Mouse (Mus musculus): ENCODE data around the gene Lhb. TPM values are rescaled to one million over a fixed set of nuclear protein-coding genes. Genes with fewer than 3 reads are reported as not detected.
A peak's percentile ranks its signal among the peaks of the same experiment; 100 is the strongest.
"Not testable (repeated sequence)": the region's sequence is repeated elsewhere in the genome, so short reads cannot be mapped to it uniquely, and the experiment has no call there.

The Lhb gene
- polyA plus RNA-seq, 1 experiment from 2014 or later = not detected

GRCm38 (mm10) chr7:45459564-45460140 lies 39.0 kb downstream of the Lhb start, which contains the start of gene Ftl1:
TSS of gene Ftl1 (minus strand) at chr7:45459884.
- Histone ChIP-seq H3K9ac (peak within 1 kb of the TSS; percentile 83), H3K36me3 (peaks cover 48% of the 10 kb centered on the region), H3K4me2 (replicated peaks) (peak within 1 kb of the TSS; percentile 75), H3K4me1 (peaks cover 35% of the 10 kb centered on the region), H3K4me3 (peak within 1 kb of the TSS; percentile 72), H3K27ac (peak within 1 kb of the TSS; percentile 81)
- ATAC-seq (ENCODE audit: low FRiP score, low read depth) = peak; percentile 96
- under 1% methylated on average over 37 of the region's 37 CpGs for WGBS
- not testable (repeated sequence) for H3K9me3 ChIP-seq; H3K27me3 ChIP-seq (replicated peaks)

DNA sequence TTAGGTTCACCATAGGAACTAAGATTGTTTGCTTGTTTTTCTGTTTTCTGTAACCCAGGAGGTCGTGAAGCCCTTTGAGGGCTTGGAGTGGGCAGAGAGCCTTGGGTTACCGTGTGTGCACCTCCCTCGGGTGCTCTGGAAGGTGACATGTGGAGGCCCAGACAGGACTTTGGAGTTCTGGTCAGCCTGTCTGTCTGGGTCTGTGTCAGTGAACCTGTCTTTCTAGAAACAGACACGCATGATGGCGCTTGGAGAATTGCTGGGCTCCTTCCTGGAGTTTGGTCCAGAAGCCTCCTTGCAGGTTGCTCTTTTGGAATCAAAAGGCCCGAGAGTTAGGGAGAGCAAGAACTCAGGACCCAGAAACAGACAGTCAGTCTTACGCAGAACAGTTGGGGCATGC lies 39.8 kb downstream of the Lhb start:
- Histone ChIP-seq H3K4me2 (replicated peaks) (peak overlapping the region; percentile 59), H3K4me3 (peak overlapping the region; percentile 72; the same call in 1 of the 2 replicates), H3K27ac (peak overlapping the region; percentile 58; the same call in 1 of the 2 replicates), H3K27me3 (replicated peaks) (no peaks in the 10 kb centered on the region), H3K36me3 (peaks cover 48% of the 10 kb centered on the region), H3K9me3 (no peaks in the 10 kb centered on the region), H3K4me1 (peaks cover 38% of the 10 kb centered on the region), H3K9ac (0 out of 2 replicates have a peak overlapping the region, but pooled peaks have one; percentile 26)
- WGBS = 82% methylated on average over 7 of the region's 7 CpGs
- ATAC-seq (ENCODE audit: low FRiP score, low read depth) = peak; percentile 7; the same call in 1 of the 2 replicates

DNA sequence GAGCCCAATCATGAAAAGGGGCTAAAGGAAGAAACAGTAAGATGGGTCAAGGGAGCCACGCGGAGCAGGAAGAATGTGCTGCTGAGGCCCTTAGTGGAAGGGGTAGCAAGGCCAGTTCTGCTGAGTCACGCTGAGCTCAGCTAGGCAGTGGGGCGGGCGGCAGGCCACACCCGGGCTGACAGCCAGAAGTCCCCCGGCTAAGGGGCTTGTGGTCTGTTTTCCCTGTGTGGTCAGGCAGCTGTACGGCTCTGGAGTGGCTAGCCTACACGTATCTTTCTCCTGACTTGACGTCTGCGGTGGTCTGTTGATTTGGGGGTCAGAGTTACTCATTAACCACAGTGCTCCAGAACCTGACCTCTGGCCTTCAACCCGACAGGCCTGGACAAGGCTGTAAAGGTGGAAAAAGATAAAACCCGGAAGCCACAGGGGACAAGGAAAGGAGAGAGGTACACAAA lies 40.3 kb downstream of the Lhb start:
- Histone ChIP-seq H3K4me1 (peaks cover 43% of the 10 kb centered on the region), H3K27me3 (replicated peaks) (no peaks in the 10 kb centered on the region), H3K4me3 (no peak overlapping the region), H3K4me2 (replicated peaks) (peak overlapping the region; percentile 59), H3K9me3 (no peaks in the 10 kb centered on the region), H3K9ac (peak overlapping the region; percentile 26; the same call in 1 of the 2 replicates), H3K27ac (peak overlapping the region; percentile 58), H3K36me3 (peaks cover 49% of the 10 kb centered on the region)
- ATAC-seq (ENCODE audit: low FRiP score, low read depth) = no peak
- 32% methylated on average over 13 of the region's 13 CpGs for WGBS

GRCm38 (mm10) chr7:45461326-45461725 lies 40.7 kb downstream of the Lhb start:
- Histone ChIP-seq H3K36me3 (peaks cover 49% of the 10 kb centered on the region), H3K4me1 (peaks cover 47% of the 10 kb centered on the region)

GRCm38 (mm10) chr7:45461781-45462180 lies 41.2 kb downstream of the Lhb start:
- Histone ChIP-seq H3K27ac (no peak overlapping the region), H3K27me3 (replicated peaks) (no peaks in the 10 kb centered on the region), H3K9ac (no peak overlapping the region), H3K4me3 (no peak overlapping the region), H3K9me3 (no peaks in the 10 kb centered on the region), H3K36me3 (peaks cover 49% of the 10 kb centered on the region), H3K4me2 (replicated peaks) (no peak overlapping the region), H3K4me1 (peaks cover 46% of the 10 kb centered on the region)
- no peak for ATAC-seq (ENCODE audit: low FRiP score, low read depth)
- WGBS = 78% methylated on average over 4 of the region's 4 CpGs

More at GRCm38 (mm10) chr7:45461326-45461725, 40.7 kb downstream of the Lhb start:
- peak overlapping the region; percentile 59 for H3K4me2 ChIP-seq (replicated peaks)
- H3K9me3 ChIP-seq = no peaks in the 10 kb centered on the region
- H3K4me3 ChIP-seq = no peak overlapping the region
- 40% methylated on average over 4 of the region's 5 CpGs for WGBS
- H3K27ac ChIP-seq = peak overlapping the region; percentile 58; the same call in 1 of the 2 replicates
- H3K9ac ChIP-seq = no peak overlapping the region
- no peaks in the 10 kb centered on the region for H3K27me3 ChIP-seq (replicated peaks)
- no peak for ATAC-seq (ENCODE audit: low FRiP score, low read depth)

DNA sequence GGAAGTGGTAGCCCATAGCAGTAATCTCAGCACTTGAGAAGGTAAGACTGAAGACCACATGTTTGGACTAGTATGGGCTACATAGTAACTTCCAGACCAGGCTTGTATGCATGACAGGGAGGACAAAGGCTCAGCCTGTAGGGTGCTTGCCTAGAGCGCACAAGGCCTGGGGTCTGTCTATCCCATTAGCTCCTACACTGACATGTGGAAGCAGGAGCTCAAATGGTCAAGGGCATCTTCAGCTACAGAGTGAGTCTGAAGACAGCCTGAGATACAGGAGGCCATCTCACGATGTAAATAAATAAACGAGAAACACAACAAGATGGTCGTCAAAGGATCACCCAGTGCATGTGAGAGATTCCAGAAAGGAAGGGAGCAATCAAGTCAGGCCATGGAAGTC lies 41.7 kb downstream of the Lhb start:
- WGBS = 90% methylated on average over 4 of the region's 4 CpGs
- no peak overlapping the region for H3K27ac ChIP-seq
- no peak overlapping the region for H3K4me3 ChIP-seq
- H3K27me3 ChIP-seq (replicated peaks) = no peaks in the 10 kb centered on the region
- peaks cover 44% of the 10 kb centered on the region for H3K4me1 ChIP-seq
- H3K36me3 ChIP-seq = peaks cover 44% of the 10 kb centered on the region
- no peaks in the 10 kb centered on the region for H3K9me3 ChIP-seq
- no peak for ATAC-seq (ENCODE audit: low FRiP score, low read depth)
- H3K9ac ChIP-seq = no peak overlapping the region
- H3K4me2 ChIP-seq (replicated peaks) = no peak overlapping the region

DNA sequence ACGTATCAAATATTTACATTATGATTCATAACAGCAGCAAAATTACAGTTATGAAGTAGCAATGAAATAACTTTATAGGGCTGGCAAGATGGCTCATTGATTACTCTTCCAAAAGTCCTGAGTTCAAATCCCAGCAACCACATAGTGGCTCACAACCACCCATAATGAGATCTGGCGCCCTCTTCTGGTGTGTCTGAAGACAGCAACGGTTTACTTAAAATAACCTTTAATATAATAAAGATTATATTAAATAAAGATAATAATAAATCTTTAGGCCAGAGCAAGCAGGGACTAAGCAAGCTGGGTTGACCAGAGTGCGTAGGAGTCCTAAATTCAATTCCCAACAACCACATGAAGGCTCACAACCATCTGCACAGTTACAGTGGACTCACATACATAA lies 42.2 kb downstream of the Lhb start:
- peaks cover 39% of the 10 kb centered on the region for H3K4me1 ChIP-seq
- not testable (repeated sequence) for H3K9ac ChIP-seq; H3K9me3 ChIP-seq; H3K27ac ChIP-seq; H3K27me3 ChIP-seq (replicated peaks); H3K4me3 ChIP-seq; H3K4me2 ChIP-seq (replicated peaks); ATAC-seq (ENCODE audit: low FRiP score, low read depth)
- 86% methylated on average over 4 of the region's 4 CpGs for WGBS
- peaks cover 39% of the 10 kb centered on the region for H3K36me3 ChIP-seq

- Histone ChIP-seq H3K4me1 (peaks cover 34% of the 10 kb centered on the region), H3K27ac (no peak overlapping the region), H3K4me3 (no peak overlapping the region), H3K36me3 (peaks cover 34% of the 10 kb centered on the region), H3K27me3 (replicated peaks) (no peaks in the 10 kb centered on the region), H3K4me2 (replicated peaks) (no peak overlapping the region), H3K9me3 (no peaks in the 10 kb centered on the region), H3K9ac (no peak overlapping the region)
- no peak for ATAC-seq (ENCODE audit: low FRiP score, low read depth)
- WGBS = 93% methylated on average over 7 of the region's 7 CpGs
These were observed 43.6 kb downstream of the Lhb start for GRCm38 (mm10) chr7:45463987-45464778.

GRCm38 (mm10) chr7:45465112-45465511 lies 44.5 kb downstream of the Lhb start:
- Histone ChIP-seq H3K36me3 (peaks cover 34% of the 10 kb centered on the region), H3K4me3 (0 out of 2 replicates have a peak overlapping the region, but pooled peaks have one; percentile 91), H3K4me2 (replicated peaks) (peak overlapping the region; percentile 77), H3K9ac (no peak overlapping the region), H3K4me1 (peaks cover 34% of the 10 kb centered on the region), H3K27ac (no peak overlapping the region), H3K9me3 (no peaks in the 10 kb centered on the region), H3K27me3 (replicated peaks) (no peaks in the 10 kb centered on the region)
- 96% methylated on average over 12 of the region's 12 CpGs for WGBS
- ATAC-seq (ENCODE audit: low FRiP score, low read depth) = no peak

DNA sequence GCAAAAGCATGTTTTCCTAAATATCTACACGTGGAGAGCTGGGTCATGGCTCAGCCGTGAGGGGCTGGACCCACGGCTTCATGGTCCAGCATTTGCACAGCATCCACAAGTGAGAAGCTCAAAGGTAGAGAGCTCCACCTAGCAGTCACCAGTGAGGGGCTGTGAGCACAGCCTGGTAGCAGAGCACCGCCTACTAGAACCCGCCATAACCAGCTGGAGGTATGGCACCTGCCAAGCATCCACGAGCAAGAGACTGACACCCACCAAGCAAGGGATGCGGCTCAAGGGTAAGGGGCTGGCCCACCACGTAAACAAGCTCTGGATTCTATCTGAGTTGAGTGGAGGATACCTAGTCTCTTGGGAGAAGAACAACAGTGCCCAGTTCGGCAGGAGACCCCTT lies 44.9 kb downstream of the Lhb start:
- Histone ChIP-seq H3K4me1 (peaks cover 30% of the 10 kb centered on the region), H3K36me3 (peaks cover 34% of the 10 kb centered on the region), H3K27me3 (replicated peaks) (no peaks in the 10 kb centered on the region), H3K9ac (peak overlapping the region; percentile 89), H3K4me3 (peak overlapping the region; percentile 91), H3K27ac (no peak overlapping the region), H3K9me3 (no peaks in the 10 kb centered on the region), H3K4me2 (replicated peaks) (peak overlapping the region; percentile 77)
- ATAC-seq (ENCODE audit: low FRiP score, low read depth) = no peak
- WGBS = 82% methylated on average over 9 of the region's 9 CpGs

DNA sequence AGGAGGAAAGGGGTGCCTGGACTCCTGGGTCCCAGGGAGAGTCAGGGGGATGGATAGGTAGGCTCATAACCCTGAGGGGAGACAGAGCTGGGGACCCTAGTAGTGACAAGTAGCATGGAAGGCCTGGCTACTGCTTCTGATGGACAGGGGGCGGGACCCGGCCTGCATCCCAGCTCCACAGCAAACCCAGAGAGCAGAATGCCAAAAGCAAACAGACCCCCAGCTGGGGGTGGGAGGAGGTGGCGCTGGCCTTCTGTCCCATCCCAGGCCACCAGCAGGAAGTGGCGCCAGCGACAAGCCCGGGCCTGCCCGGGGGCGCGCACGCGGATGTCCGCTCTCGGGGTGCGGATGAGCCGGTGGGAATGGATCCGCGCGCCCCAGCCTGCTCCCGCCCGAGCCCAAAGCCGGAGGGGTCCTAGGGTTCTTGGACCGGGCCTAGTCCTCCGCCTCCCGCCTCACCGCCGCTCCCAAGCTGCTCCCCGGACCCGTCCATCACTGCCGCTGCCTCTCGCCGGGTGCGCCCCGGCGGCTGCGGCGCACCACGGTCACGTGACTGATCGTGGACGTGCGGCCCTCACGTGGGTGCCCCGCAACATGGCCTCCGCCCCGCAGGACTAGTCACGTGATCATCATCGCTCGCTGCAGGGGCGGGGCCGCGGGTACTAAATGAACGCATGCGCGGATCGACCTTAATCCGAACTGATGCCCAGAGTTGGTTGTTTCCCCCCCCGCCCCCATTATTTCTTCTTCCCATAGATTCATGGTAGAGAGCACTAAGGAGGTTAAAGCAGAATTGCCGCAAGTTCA lies 45.9 kb downstream of the Lhb start, which contains the start of gene Bax:
TSS of gene Bax (minus strand) at position 616 of the 807 bp plus-strand sequence.
- peaks cover 23% of the 10 kb centered on the region for H3K4me1 ChIP-seq
- ATAC-seq (ENCODE audit: low FRiP score, low read depth) = peak; percentile 72
- H3K4me2 ChIP-seq (replicated peaks) = peak within 1 kb of the TSS; percentile 77
- H3K9ac ChIP-seq = peak within 1 kb of the TSS; percentile 89
- H3K27ac ChIP-seq = no peak within 1 kb of the TSS
- H3K4me3 ChIP-seq = peak within 1 kb of the TSS; percentile 91
- WGBS = under 1% methylated on average over 58 of the region's 58 CpGs
- peaks cover 34% of the 10 kb centered on the region for H3K36me3 ChIP-seq
- no peaks in the 10 kb centered on the region for H3K9me3 ChIP-seq
- no peaks in the 10 kb centered on the region for H3K27me3 ChIP-seq (replicated peaks)

Data from neural tube, embryonic 12.5 days (tissue).